Mouse (Mus musculus): Measurements from ENCODE around the gene Steap2. TPM values are rescaled to one million over a fixed set of nuclear protein-coding genes. Genes with fewer than 3 reads are reported as not detected.
A peak's percentile ranks its signal among the peaks of the same experiment; 100 is the strongest.

The Steap2 gene
- polyA plus RNA-seq, 1 experiment from 2014 or later = 3.6 TPM

DNA sequence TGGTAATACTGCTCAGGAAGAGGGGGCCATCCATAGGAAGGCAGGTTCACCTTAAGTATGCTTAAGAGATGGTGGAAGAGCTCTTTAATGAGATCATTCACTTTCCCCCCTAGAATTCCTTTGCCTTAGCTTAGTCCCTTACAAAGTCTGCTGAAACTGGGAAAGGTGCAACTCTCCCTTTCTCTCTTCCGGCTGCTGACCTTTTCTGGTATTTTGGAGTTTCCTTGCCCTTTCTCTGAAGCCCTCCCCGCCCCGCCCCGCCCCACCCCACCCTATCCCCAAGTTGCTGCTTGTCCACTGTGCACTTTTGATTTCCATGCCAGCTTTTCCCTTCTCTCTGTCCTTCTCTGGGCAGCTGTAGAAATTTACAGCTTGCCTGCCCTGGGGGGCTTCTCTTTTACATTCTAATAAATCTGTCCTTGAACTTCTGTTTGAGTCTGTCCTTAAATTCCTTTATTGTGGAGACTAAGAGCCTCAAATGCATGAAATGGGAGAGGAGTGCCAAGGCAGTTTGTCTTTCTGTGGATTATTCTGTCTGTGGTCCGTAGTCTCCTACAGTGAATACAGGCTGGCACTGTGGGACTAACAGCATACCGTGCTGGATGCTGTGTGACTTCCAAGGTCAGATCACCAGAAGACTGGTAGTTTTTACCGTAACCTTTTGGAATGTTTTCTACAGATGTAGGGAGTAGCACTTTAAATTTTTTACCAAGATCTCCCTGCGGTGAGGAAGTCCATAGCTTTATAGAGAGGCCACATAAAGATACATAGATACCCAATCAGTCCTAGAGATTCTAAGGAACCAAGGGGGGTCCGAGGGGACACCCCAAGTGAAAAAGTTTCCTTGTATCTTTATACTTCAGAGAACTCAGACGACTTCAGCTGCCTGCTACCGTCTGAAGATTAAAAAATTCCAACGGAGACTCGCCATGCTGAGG is 13.2 kb upstream of the Steap2 start:
- no peak overlapping the region for H3K27ac ChIP-seq (replicated peaks in 1 of 2; ENCODE audit: control insufficient read depth in 1 of 2, insufficient read depth in 1 of 2, low read depth in 2 of 2, low read length in 2 of 2)
- no peak overlapping the region for H3K9ac ChIP-seq (ENCODE audit: low read length)
- H3K4me2 ChIP-seq (ENCODE audit: low read length) = no peak overlapping the region
- no peak for ATAC-seq (ENCODE audit: insufficient number of reproducible peaks, insufficient read depth, low FRiP score, low read depth)
- H3K4me3 ChIP-seq (ENCODE audit: control insufficient read depth in 1 of 2, insufficient read depth in 1 of 2, low read depth in 1 of 2, low read length in 2 of 2) = no peak overlapping the region
- H3K36me3 ChIP-seq (ENCODE audit: control insufficient read depth, insufficient read depth, low read length) = no peaks in the 10 kb centered on the region
- no peaks in the 10 kb centered on the region for H3K9me3 ChIP-seq (ENCODE audit: control insufficient read depth, low read length)
- H3K27me3 ChIP-seq (ENCODE audit: control insufficient read depth, insufficient read depth, low read length) = no peaks in the 10 kb centered on the region
- no peaks in the 10 kb centered on the region for H3K4me1 ChIP-seq (ENCODE audit: control insufficient read depth in 2 of 2, insufficient read depth in 2 of 2, low read length in 2 of 2)
- 65% methylated on average over 13 of the region's 13 CpGs for WGBS

DNA sequence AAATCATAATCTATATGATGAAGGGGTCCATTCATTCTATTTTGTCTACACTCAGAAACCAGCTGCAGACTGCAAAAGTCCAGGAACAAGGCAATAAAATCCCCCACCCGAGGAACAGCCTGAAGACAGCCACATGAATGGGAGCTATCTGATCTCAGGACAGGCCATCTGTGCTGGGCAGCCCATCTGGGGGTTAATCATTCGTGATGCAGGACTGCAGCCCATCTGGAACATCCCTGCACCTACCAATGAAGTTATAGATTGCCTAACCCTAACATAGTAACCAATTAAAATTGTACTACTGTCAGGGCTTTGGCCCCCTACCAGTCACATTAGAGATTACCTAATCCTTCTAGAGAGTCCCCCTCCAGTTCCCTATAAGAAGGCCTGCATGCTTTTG is 10.6 kb upstream of the Steap2 start:
- 67% methylated on average over 2 of the region's 2 CpGs for WGBS
- Histone ChIP-seq H3K27me3 (ENCODE audit: control insufficient read depth, insufficient read depth, low read length) (no peaks in the 10 kb centered on the region), H3K27ac (replicated peaks in 1 of 2; ENCODE audit: control insufficient read depth in 1 of 2, insufficient read depth in 1 of 2, low read depth in 2 of 2, low read length in 2 of 2) (no peak overlapping the region), H3K9me3 (ENCODE audit: control insufficient read depth, low read length) (no peaks in the 10 kb centered on the region), H3K4me3 (ENCODE audit: control insufficient read depth in 1 of 2, insufficient read depth in 1 of 2, low read depth in 1 of 2, low read length in 2 of 2) (no peak overlapping the region), H3K36me3 (ENCODE audit: control insufficient read depth, insufficient read depth, low read length) (no peaks in the 10 kb centered on the region), H3K9ac (ENCODE audit: low read length) (no peak overlapping the region), H3K4me1 (ENCODE audit: control insufficient read depth in 2 of 2, insufficient read depth in 2 of 2, low read length in 2 of 2) (no peaks in the 10 kb centered on the region), H3K4me2 (ENCODE audit: low read length) (no peak overlapping the region)
- no peak for ATAC-seq (ENCODE audit: insufficient number of reproducible peaks, insufficient read depth, low FRiP score, low read depth)

DNA sequence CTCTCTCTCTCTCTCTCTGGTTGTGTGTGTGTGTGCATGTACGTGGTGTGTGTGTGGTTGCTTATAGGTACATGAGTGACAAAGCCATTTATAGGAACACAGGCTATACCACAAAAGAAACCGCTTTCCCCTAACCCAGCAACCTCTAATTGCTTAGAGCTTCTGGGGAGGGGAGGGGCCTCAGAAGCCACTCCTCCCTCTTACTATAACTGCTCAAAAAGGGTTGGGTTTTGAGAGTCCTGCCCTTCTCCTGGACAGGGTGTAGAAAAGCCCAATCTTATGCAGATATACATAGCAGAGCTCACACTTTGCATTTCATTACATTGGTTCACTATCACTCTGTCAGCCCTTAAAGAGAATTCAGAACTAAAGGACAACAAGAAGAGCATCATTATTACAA is 6.0 kb upstream of the Steap2 start:
- Histone ChIP-seq H3K4me2 (ENCODE audit: low read length) (no peak overlapping the region), H3K27me3 (ENCODE audit: control insufficient read depth, insufficient read depth, low read length) (no peaks in the 10 kb centered on the region), H3K27ac (replicated peaks in 1 of 2; ENCODE audit: control insufficient read depth in 1 of 2, insufficient read depth in 1 of 2, low read depth in 2 of 2, low read length in 2 of 2) (no peak overlapping the region), H3K4me3 (ENCODE audit: control insufficient read depth in 1 of 2, insufficient read depth in 1 of 2, low read depth in 1 of 2, low read length in 2 of 2) (no peak overlapping the region), H3K36me3 (ENCODE audit: control insufficient read depth, insufficient read depth, low read length) (no peaks in the 10 kb centered on the region), H3K9me3 (ENCODE audit: control insufficient read depth, low read length) (no peaks in the 10 kb centered on the region), H3K9ac (ENCODE audit: low read length) (no peak overlapping the region), H3K4me1 (ENCODE audit: control insufficient read depth in 2 of 2, insufficient read depth in 2 of 2, low read length in 2 of 2) (no peaks in the 10 kb centered on the region)
- 100% methylated on average over 2 of the region's 2 CpGs for WGBS
- ATAC-seq (ENCODE audit: insufficient number of reproducible peaks, insufficient read depth, low FRiP score, low read depth) = no peak

DNA sequence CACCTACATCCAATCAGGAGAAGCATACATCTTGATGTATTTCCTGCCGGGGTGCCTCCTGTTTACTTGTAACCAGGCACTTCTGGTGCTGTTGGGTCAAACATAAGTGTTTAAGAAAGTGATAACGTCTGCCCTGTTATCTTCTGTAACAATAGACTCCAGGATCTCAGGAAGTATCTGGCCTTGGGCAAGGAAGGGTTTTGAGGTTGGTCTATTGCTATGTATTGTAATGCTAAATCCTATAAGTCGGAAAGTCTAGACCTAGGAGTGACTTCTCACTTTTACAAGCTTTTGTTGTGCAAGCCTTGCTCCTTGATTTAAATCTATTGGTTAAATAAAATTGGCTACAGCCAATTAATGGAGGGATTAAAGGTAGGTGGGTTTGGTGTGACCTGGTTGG is 4.5 kb upstream of the Steap2 start:
- H3K4me3 ChIP-seq (ENCODE audit: control insufficient read depth in 1 of 2, insufficient read depth in 1 of 2, low read depth in 1 of 2, low read length in 2 of 2) = no peak overlapping the region
- no peak overlapping the region for H3K27ac ChIP-seq (replicated peaks in 1 of 2; ENCODE audit: control insufficient read depth in 1 of 2, insufficient read depth in 1 of 2, low read depth in 2 of 2, low read length in 2 of 2)
- H3K36me3 ChIP-seq (ENCODE audit: control insufficient read depth, insufficient read depth, low read length) = no peaks in the 10 kb centered on the region
- no peak overlapping the region for H3K4me2 ChIP-seq (ENCODE audit: low read length)
- no peaks in the 10 kb centered on the region; a peak in 1 of 4 replicates for H3K4me1 ChIP-seq (ENCODE audit: control insufficient read depth in 2 of 2, insufficient read depth in 2 of 2, low read length in 2 of 2)
- ATAC-seq (ENCODE audit: insufficient number of reproducible peaks, insufficient read depth, low FRiP score, low read depth) = no peak
- 35% methylated on average over 3 of the region's 3 CpGs for WGBS
- no peak overlapping the region for H3K9ac ChIP-seq (ENCODE audit: low read length)
- no peaks in the 10 kb centered on the region for H3K9me3 ChIP-seq (ENCODE audit: control insufficient read depth, low read length)
- H3K27me3 ChIP-seq (ENCODE audit: control insufficient read depth, insufficient read depth, low read length) = no peaks in the 10 kb centered on the region

DNA sequence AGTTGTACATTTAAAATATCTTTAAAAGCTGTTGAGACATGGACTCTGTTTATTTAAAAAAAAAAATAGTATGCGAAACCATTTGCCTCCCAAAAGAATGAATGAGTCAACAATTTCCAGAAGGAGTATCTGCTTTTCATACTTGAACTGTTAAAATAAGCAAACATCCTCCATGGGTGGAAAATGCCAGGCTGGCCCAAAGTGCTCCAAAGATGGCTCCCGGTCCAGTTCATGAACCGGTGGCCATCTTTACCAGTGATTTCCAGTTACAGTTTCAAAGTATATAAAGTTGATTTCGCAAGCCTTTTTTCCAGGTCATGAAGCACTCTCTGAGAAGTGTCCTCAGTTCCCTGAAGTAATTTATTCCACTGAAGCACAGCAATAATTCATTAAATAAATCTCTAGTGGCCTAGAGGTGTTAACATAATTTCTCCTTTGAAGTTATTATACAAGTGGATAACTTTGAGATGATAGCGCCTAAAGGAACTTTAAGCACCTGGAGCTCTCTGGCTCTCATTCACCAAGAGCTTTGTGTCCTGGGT is 1.1 kb upstream of the Steap2 start:
- no peak overlapping the region for H3K27ac ChIP-seq (replicated peaks in 1 of 2; ENCODE audit: control insufficient read depth in 1 of 2, insufficient read depth in 1 of 2, low read depth in 2 of 2, low read length in 2 of 2)
- no peak overlapping the region for H3K9ac ChIP-seq (ENCODE audit: low read length)
- no peak overlapping the region for H3K4me2 ChIP-seq (ENCODE audit: low read length)
- no peak for ATAC-seq (ENCODE audit: insufficient number of reproducible peaks, insufficient read depth, low FRiP score, low read depth)
- H3K27me3 ChIP-seq (ENCODE audit: control insufficient read depth, insufficient read depth, low read length) = no peaks in the 10 kb centered on the region
- no peaks in the 10 kb centered on the region; a peak in 1 of 4 replicates for H3K4me1 ChIP-seq (ENCODE audit: control insufficient read depth in 2 of 2, insufficient read depth in 2 of 2, low read length in 2 of 2)
- no peaks in the 10 kb centered on the region for H3K36me3 ChIP-seq (ENCODE audit: control insufficient read depth, insufficient read depth, low read length)
- H3K4me3 ChIP-seq (ENCODE audit: control insufficient read depth in 1 of 2, insufficient read depth in 1 of 2, low read depth in 1 of 2, low read length in 2 of 2) = no peak overlapping the region
- WGBS = 91% methylated on average over 5 of the region's 5 CpGs
- no peaks in the 10 kb centered on the region for H3K9me3 ChIP-seq (ENCODE audit: control insufficient read depth, low read length)

DNA sequence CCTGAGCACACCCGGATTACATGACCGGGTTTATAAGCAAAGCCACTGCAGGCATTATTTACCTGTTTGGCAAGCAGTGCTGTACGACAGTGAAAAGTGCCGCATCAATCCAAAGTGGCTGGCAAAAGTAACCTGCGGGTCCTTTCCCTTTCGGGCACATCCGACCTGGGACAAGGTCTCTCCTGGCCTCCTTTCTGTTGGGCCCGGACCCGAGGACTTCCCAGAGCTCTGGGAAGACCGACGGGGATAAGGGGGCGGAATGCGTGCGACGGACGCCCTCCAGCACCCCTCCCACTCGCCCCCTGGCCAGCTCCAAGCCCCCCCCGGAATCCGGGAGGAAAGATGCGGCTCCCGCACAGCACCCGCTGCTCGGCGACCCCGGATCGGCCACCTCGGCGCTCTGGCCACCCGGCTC is 830 bp downstream of the Steap2 start:
- WGBS = under 1% methylated on average over 28 of the region's 29 CpGs
- H3K27ac ChIP-seq (replicated peaks in 1 of 2; ENCODE audit: control insufficient read depth in 1 of 2, insufficient read depth in 1 of 2, low read depth in 2 of 2, low read length in 2 of 2) = no peak overlapping the region
- H3K4me1 ChIP-seq (ENCODE audit: control insufficient read depth in 2 of 2, insufficient read depth in 2 of 2, low read length in 2 of 2) = no peaks in the 10 kb centered on the region; a peak in 1 of 4 replicates
- peak overlapping the region; percentile 84 for H3K9ac ChIP-seq (ENCODE audit: low read length)
- no peaks in the 10 kb centered on the region for H3K9me3 ChIP-seq (ENCODE audit: control insufficient read depth, low read length)
- peak overlapping the region; percentile 88 for H3K4me2 ChIP-seq (ENCODE audit: low read length)
- H3K36me3 ChIP-seq (ENCODE audit: control insufficient read depth, insufficient read depth, low read length) = no peaks in the 10 kb centered on the region
- no peaks in the 10 kb centered on the region for H3K27me3 ChIP-seq (ENCODE audit: control insufficient read depth, insufficient read depth, low read length)
- ATAC-seq (ENCODE audit: insufficient number of reproducible peaks, insufficient read depth, low FRiP score, low read depth) = peak; percentile 68
- peak overlapping the region; percentile 60 to 94 for H3K4me3 ChIP-seq (ENCODE audit: control insufficient read depth in 1 of 2, insufficient read depth in 1 of 2, low read depth in 1 of 2, low read length in 2 of 2)

DNA sequence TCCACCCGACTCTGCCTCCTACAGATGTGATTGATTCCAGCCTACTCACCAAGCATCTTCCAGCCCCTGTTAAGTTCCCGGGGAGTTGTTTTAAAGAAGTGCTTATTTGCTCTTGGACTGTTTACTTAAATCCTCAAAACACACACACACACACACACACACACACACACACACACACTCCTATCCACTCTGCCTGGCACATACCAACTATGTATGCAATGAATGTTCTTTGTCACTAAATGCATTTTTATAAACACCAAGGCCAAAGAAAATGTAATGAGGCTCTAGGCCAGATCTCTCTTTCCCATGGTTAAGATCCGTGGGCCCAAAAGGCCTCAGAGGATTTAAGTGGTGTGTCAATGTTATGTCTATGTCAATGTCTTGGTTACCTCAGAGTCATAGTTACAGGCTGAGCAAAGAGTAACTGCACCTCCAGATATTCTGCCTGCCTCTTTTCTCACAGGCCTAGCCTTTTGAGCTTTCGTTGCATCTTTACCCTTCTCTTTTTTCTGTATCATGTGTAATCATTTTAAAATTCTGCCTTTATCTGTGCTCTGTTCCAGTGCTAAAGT is 2.1 kb downstream of the Steap2 start:
- H3K9ac ChIP-seq (ENCODE audit: low read length) = no peak overlapping the region
- no peaks in the 10 kb centered on the region for H3K9me3 ChIP-seq (ENCODE audit: control insufficient read depth, low read length)
- H3K4me2 ChIP-seq (ENCODE audit: low read length) = no peak overlapping the region
- no peaks in the 10 kb centered on the region for H3K27me3 ChIP-seq (ENCODE audit: control insufficient read depth, insufficient read depth, low read length)
- no peak overlapping the region for H3K4me3 ChIP-seq (ENCODE audit: control insufficient read depth in 1 of 2, insufficient read depth in 1 of 2, low read depth in 1 of 2, low read length in 2 of 2)
- no peak for ATAC-seq (ENCODE audit: insufficient number of reproducible peaks, insufficient read depth, low FRiP score, low read depth)
- H3K36me3 ChIP-seq (ENCODE audit: control insufficient read depth, insufficient read depth, low read length) = no peaks in the 10 kb centered on the region
- 57% methylated on average over 4 of the region's 4 CpGs for WGBS
- H3K4me1 ChIP-seq (ENCODE audit: control insufficient read depth in 2 of 2, insufficient read depth in 2 of 2, low read length in 2 of 2) = peaks cover 0 to 6% of the 10 kb centered on the region in 2 experiments; a peak in 2 of 4 replicates
- H3K27ac ChIP-seq (replicated peaks in 1 of 2; ENCODE audit: control insufficient read depth in 1 of 2, insufficient read depth in 1 of 2, low read depth in 2 of 2, low read length in 2 of 2) = no peak overlapping the region

All from heart, embryonic 14.5 days (tissue).